Mouse (Mus musculus) urinary bladder, adult 2 months (tissue): Measurements from ENCODE around the gene Sgce. TPM values are rescaled to one million over a fixed set of nuclear protein-coding genes. Genes with fewer than 3 reads are reported as not detected.
"Not testable (repeated sequence)": the region's sequence is repeated elsewhere in the genome, so short reads cannot be mapped to it uniquely, and the experiment has no call there.

Experiments used
- DNase-seq: peaks from one replicate; pipeline ENCODE4 v3.0.0; 2022; ENCODE audit warnings: low spot score
- polyA plus RNA-seq: library from polyadenylated mRNA; depleted of rRNA; stranded (reverse); fragments of >200 nt; gene quantifications from 2 replicates; pipeline ENCODE4 v1.2.3, GENCODE M21; 2012; rRNA removed

Sgce gene
- 71.6 and 86.3 TPM in 2 replicates for polyA plus RNA-seq

- peak; percentile 56 for DNase-seq
These were observed at the start of gene Sgce, which contains the start of gene Peg10 for GRCm38 (mm10) chr6:4746696-4747439. Gene Sgce, minus strand, starts transcription at chr6:4747207. Gene Peg10, plus strand, starts transcription at chr6:4747306.

- no peak for DNase-seq
These were observed 49.3 kb upstream of the Sgce start for GRCm38 (mm10) chr6:4796281-4796680.

GRCm38 (mm10) chr6:4762252-4762651 lies 15.2 kb upstream of the Sgce start:
- DNase-seq: no peak

- DNase-seq: not testable (repeated sequence)
These were observed 14.6 kb upstream of the Sgce start for GRCm38 (mm10) chr6:4761415-4762142.

GRCm38 (mm10) chr6:4754886-4755285 lies 7.9 kb upstream of the Sgce start:
- DNase-seq: no peak

GRCm38 (mm10) chr6:4754286-4754685 lies 7.3 kb upstream of the Sgce start:
- no peak for DNase-seq

GRCm38 (mm10) chr6:4751355-4751754 lies 4.3 kb upstream of the Sgce start:
- DNase-seq: no peak

GRCm38 (mm10) chr6:4749091-4749490 lies 2.1 kb upstream of the Sgce start:
- DNase-seq: peak; percentile 80

GRCm38 (mm10) chr6:4748506-4748961 lies 1.5 kb upstream of the Sgce start:
- DNase-seq: no peak

- DNase-seq: no peak
These were observed 884 bp upstream of the Sgce start for GRCm38 (mm10) chr6:4747677-4748505.

- DNase-seq: no peak
These were observed 841 bp downstream of the Sgce start for GRCm38 (mm10) chr6:4746036-4746695.

- no peak for DNase-seq
These were observed 6.5 kb downstream of the Sgce start for GRCm38 (mm10) chr6:4740511-4740910.

GRCm38 (mm10) chr6:4739522-4740355 lies 7.3 kb downstream of the Sgce start:
- no peak for DNase-seq

- DNase-seq: no peak
These were observed 8.3 kb downstream of the Sgce start for GRCm38 (mm10) chr6:4738717-4739116.

- DNase-seq: no peak
These were observed 8.9 kb downstream of the Sgce start for GRCm38 (mm10) chr6:4738034-4738629.

GRCm38 (mm10) chr6:4736372-4736771 lies 10.6 kb downstream of the Sgce start:
- DNase-seq: no peak

- no peak for DNase-seq
These were observed 13.8 kb downstream of the Sgce start for GRCm38 (mm10) chr6:4733208-4733607.

- DNase-seq: no peak
These were observed 15.3 kb downstream of the Sgce start for GRCm38 (mm10) chr6:4731675-4732074.

GRCm38 (mm10) chr6:4728305-4728704 lies 18.7 kb downstream of the Sgce start:
- no peak for DNase-seq
